Mouse (Mus musculus) gastrocnemius, postnatal 25 days (tissue): ENCODE results near the gene Irs2. TPM values are rescaled to one million over a fixed set of nuclear protein-coding genes. Genes with fewer than 3 reads are reported as not detected.
A peak's percentile ranks its signal among the peaks of the same experiment; 100 is the strongest.

Experiments
- DNase-seq: peaks from one replicate; pipeline ENCODE4 v3.0.0; 2022
- long read RNA-seq, 2 experiments: library from polyadenylated mRNA; stranded (forward); transcript quantifications; one replicate each; pipeline ENCODE4 v2.0.0; 2021
- total RNA-seq, 2 experiments: library from RNA; stranded (reverse); gene quantifications; 1 replicate in 1 of 2; 2 replicates in 1 of 2; pipeline ENCODE4 v1.2.3; 2021

The Irs2 gene
- 10 to 100 TPM in 1 of 2 experiments, 1 to 10 TPM in 1; 7.7 to 12.7 TPM for total RNA-seq
- long read RNA-seq, experiment 1, full-length matches to known transcripts, result 3 of 3 reads
- long read RNA-seq, experiment 1, partial matches to known transcripts, result 0 of 3 reads
- long read RNA-seq, experiment 1, other reads (novel, unspliced or antisense), result 0 of 3 reads
- long read RNA-seq, experiment 2, partial matches to known transcripts, result 0 of 2 reads
- long read RNA-seq, experiment 2, other reads (novel, unspliced or antisense), result 2 of 2 reads

- DNase-seq, result no peak
These were observed at the start of gene Irs2 for GRCm38 (mm10) chr8:11008379-11008775. Irs2 (minus strand) TSS chr8:11008458.

GRCm38 (mm10) chr8:11056665-11057064, 48.4 kb upstream of the Irs2 start:
- no peak for DNase-seq

- no peak for DNase-seq
These were observed 47.9 kb upstream of the Irs2 start for GRCm38 (mm10) chr8:11056175-11056563.

- DNase-seq, result no peak
These were observed 47.4 kb upstream of the Irs2 start for GRCm38 (mm10) chr8:11055557-11056174.

- no peak for DNase-seq
These were observed 41.6 kb upstream of the Irs2 start for GRCm38 (mm10) chr8:11049835-11050234.

GRCm38 (mm10) chr8:11047812-11048211, 39.6 kb upstream of the Irs2 start:
- DNase-seq, result no peak

GRCm38 (mm10) chr8:11044660-11045059, 36.4 kb upstream of the Irs2 start:
- DNase-seq, result no peak

GRCm38 (mm10) chr8:11043591-11043990, 35.3 kb upstream of the Irs2 start:
- DNase-seq, result peak; percentile 33

GRCm38 (mm10) chr8:11042872-11043587, 34.8 kb upstream of the Irs2 start:
- DNase-seq, result no peak

- no peak for DNase-seq
These were observed 31.8 kb upstream of the Irs2 start for GRCm38 (mm10) chr8:11040088-11040487.

- DNase-seq, result no peak
These were observed 30.5 kb upstream of the Irs2 start for GRCm38 (mm10) chr8:11038788-11039187.

- DNase-seq, result no peak
These were observed 30.1 kb upstream of the Irs2 start for GRCm38 (mm10) chr8:11038367-11038766.

- DNase-seq, result no peak
These were observed 28.5 kb upstream of the Irs2 start for GRCm38 (mm10) chr8:11036790-11037189.

GRCm38 (mm10) chr8:11035628-11036416, 27.6 kb upstream of the Irs2 start:
- no peak for DNase-seq

- peak; percentile 46 for DNase-seq
These were observed 16.6 kb upstream of the Irs2 start for GRCm38 (mm10) chr8:11024871-11025270.

GRCm38 (mm10) chr8:11020949-11021572, 12.8 kb upstream of the Irs2 start:
- no peak for DNase-seq

- no peak for DNase-seq
These were observed 7.4 kb upstream of the Irs2 start for GRCm38 (mm10) chr8:11015622-11016021.

GRCm38 (mm10) chr8:11013258-11013657, 5.0 kb upstream of the Irs2 start:
- DNase-seq, result no peak

GRCm38 (mm10) chr8:11011787-11012485, 3.7 kb upstream of the Irs2 start:
- no peak for DNase-seq

GRCm38 (mm10) chr8:11010913-11011605, 2.8 kb upstream of the Irs2 start:
- no peak for DNase-seq

GRCm38 (mm10) chr8:11010398-11010797, 2.1 kb upstream of the Irs2 start:
- no peak for DNase-seq
